Mouse (Mus musculus) thymus, adult 2 months (tissue): ENCODE results near the gene Sptb.

ENCODE experiments used
- CTCF ChIP-seq: fragments of 200-500 bp; IDR thresholded peaks from 2 replicates; pipeline ENCODE4 v1.5.1; 2012; ENCODE audit warnings: mild to moderate bottlenecking, control low read depth, low read length, moderate library complexity, borderline replicate concordance; ENCODE audit not compliant: control insufficient read depth, poor library complexity, insufficient read depth; ENCODE audit errors: extremely low read depth
- POLR2A ChIP-seq: fragments of 200-500 bp; IDR thresholded peaks from 2 replicates; pipeline ENCODE4 v1.6.1; 2012; ENCODE audit warnings: mild to moderate bottlenecking, low read length, control low read depth, moderate library complexity; ENCODE audit not compliant: control insufficient read depth, poor library complexity, insufficient read depth; ENCODE audit errors: extremely low read depth

DNA sequence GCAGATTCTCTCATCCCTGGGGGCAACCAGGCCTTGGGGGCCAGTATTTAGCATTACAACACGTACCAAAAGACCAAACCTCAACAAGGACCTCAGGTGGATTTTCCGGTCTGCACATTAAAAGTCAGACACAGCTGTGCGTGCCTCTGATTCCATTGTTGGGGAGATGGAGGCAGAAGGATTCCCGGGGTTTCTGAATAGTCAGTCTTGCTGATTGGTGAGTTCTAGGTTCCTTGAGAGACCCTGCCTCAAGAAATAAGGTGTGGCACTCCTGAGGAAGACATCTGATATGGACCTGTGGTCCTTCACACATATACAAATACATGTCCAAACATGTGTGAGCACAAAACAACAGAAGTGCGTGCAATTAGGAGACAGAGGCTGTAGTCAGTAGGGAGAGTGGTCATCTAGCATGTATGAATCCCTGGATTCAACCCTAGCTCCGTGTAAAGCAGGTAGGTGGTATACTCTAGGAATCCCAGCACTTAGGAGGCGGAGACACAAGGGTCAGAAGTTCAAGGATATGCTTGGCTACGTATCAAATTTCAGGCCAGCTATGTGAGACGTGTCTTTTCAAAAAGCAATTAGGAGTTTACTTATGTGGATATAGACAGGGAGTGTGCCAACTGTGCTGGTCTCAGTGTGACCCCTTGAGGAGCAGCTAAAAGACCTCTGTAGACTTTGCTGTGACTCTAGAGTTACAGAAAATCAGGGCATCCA is 140.0 kb downstream of the Sptb start:
- TF ChIP-seq CTCF: no peak
- TF ChIP-seq POLR2A: no peak
